13 mouse cellular contexts compared by ENCODE assay signal in the genomic region with DNA sequence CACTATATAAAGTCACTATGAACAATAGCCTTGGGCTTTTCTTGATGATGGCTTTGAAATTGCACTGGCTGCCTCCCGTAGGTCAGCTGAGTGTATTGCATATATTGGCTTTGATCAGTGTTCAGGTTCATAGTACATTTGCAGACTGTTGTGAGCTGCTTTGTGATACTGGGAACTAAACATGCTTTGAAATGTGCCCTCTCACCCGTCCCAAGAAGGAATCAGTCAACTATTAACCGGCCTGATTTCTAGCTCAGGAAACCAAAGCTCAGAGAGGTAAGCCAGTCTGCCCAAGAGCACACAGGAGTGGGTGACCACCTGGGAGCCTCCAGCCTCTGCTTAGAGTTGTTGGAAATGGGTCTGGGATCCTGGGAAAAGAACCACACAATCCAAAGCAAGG. TPM values are rescaled to one million over a fixed set of nuclear protein-coding genes. Genes with fewer than 3 reads are reported as not detected.
DNase-seq lines count a peak whose midpoint lies in the region; ATAC-seq and TF ChIP-seq lines count a peak whose summit lies in the region.
"Had no signal": no experiment of that assay in that cellular context is flagged by ENCODE, and none has a peak within 500 bp of the region (broad histone marks: within the 10 kb centered on the region; RNA-seq: fewer than 3 reads in every experiment).

No protein-coding gene starts in this region.

- no peaks in the 10 kb centered on the region for H3K9me3 ChIP-seq in forebrain, embryonic 14.5 days (replicated peaks; ENCODE audit: control insufficient read depth, low read length)
- no peaks in the 10 kb centered on the region for H3K9me3 ChIP-seq in forebrain, embryonic 11.5 days (ENCODE audit: control insufficient read depth, low read length)
- no peaks in the 10 kb centered on the region for H3K9me3 ChIP-seq in hindbrain, embryonic 13.5 days
- no peaks in the 10 kb centered on the region for H3K9me3 ChIP-seq in liver, postnatal 0 days (ENCODE audit: low read length)
- H3K9me3 ChIP-seq: limb, embryonic 12.5 days had no signal

- no peaks in the 10 kb centered on the region for H3K36me3 ChIP-seq in forebrain, embryonic 14.5 days (ENCODE audit: control insufficient read depth, insufficient read depth, low read length)
- H3K36me3 ChIP-seq in forebrain, embryonic 11.5 days (ENCODE audit: control insufficient read depth, insufficient read depth, low read length): no peaks in the 10 kb centered on the region
- H3K36me3 ChIP-seq in hindbrain, embryonic 13.5 days: no peaks in the 10 kb centered on the region
- no peaks in the 10 kb centered on the region for H3K36me3 ChIP-seq in liver, postnatal 0 days (replicated peaks; ENCODE audit: insufficient read depth, low read length)
- H3K36me3 ChIP-seq: limb, embryonic 12.5 days had no signal

- WGBS in forebrain, embryonic 14.5 days: 62% methylated on average over 3 of the region's 3 CpGs
- WGBS in forebrain, embryonic 11.5 days: 72% methylated on average over 3 of the region's 3 CpGs
- 61% methylated on average over 3 of the region's 3 CpGs for WGBS in hindbrain, embryonic 13.5 days
- WGBS in liver, postnatal 0 days (ENCODE audit: insufficient replicate concordance): 47% methylated on average over 3 of the region's 3 CpGs

- H3K27me3 ChIP-seq in forebrain, embryonic 14.5 days (replicated peaks; ENCODE audit: control insufficient read depth, insufficient read depth, low read length): no peaks in the 10 kb centered on the region
- H3K27me3 ChIP-seq in forebrain, embryonic 11.5 days (ENCODE audit: control insufficient read depth, insufficient read depth, low read length): no peaks in the 10 kb centered on the region
- H3K27me3 ChIP-seq in hindbrain, embryonic 13.5 days: no peaks in the 10 kb centered on the region
- H3K27me3 ChIP-seq in liver, postnatal 0 days (ENCODE audit: insufficient read depth, low read length): no peaks in the 10 kb centered on the region
- H3K27me3 ChIP-seq: limb, embryonic 12.5 days had no signal

- H3K4me2 ChIP-seq in forebrain, embryonic 14.5 days (ENCODE audit: low read length): no peak overlapping the region
- H3K4me2 ChIP-seq in forebrain, embryonic 11.5 days (ENCODE audit: low read depth, low read length, severe bottlenecking): no peak overlapping the region
- H3K4me2 ChIP-seq in hindbrain, embryonic 13.5 days: no peak overlapping the region
- no peak overlapping the region for H3K4me2 ChIP-seq in liver, postnatal 0 days (ENCODE audit: low read depth, low read length)
- H3K4me2 ChIP-seq: limb, embryonic 12.5 days had no signal

- no peak for ATAC-seq in forebrain, embryonic 14.5 days
- ATAC-seq in forebrain, embryonic 11.5 days (replicated peaks; ENCODE audit: low FRiP score): no peak
- no peak for ATAC-seq in hindbrain, embryonic 13.5 days (ENCODE audit: low FRiP score)
- ATAC-seq in liver, postnatal 0 days: peak; percentile 87

- H3K4me1 ChIP-seq in forebrain, embryonic 14.5 days (ENCODE audit: control insufficient read depth, insufficient read depth, low read length): peaks cover 17% of the 10 kb centered on the region
- H3K4me1 ChIP-seq in forebrain, embryonic 11.5 days (replicated peaks; ENCODE audit: control insufficient read depth, insufficient read depth, low read length): peaks cover 7% of the 10 kb centered on the region; the same call in 1 of the 2 replicates
- peaks cover 36% of the 10 kb centered on the region for H3K4me1 ChIP-seq in hindbrain, embryonic 13.5 days (replicated peaks)
- H3K4me1 ChIP-seq in liver, postnatal 0 days (ENCODE audit: insufficient read depth): peaks cover 16% of the 10 kb centered on the region; the same call in 1 of the 2 replicates

- no peak for DNase-seq in forebrain, embryonic 14.5 days (ENCODE audit: low spot score)
- DNase-seq in forebrain, embryonic 11.5 days (ENCODE audit: low spot score): no peak
- DNase-seq in layer of hippocampus, adult 2 months (ENCODE audit: low spot score in 2 of 2): no peak
- DNase-seq in layer of hippocampus, postnatal 10 days (ENCODE audit: low spot score in 2 of 2): no peak
- DNase-seq in liver, postnatal 0 days: no peak
- no peak for DNase-seq in spleen, adult 18-20 months
- DNase-seq in thymus, postnatal 0 days (ENCODE audit: low spot score): no peak
- DNase-seq: adrenal gland, adult 8-10 months; cerebellum, postnatal 10 days; heart, adult 2 months had no signal

- TF ChIP-seq CTCF in layer of hippocampus, adult 2 months (conservative IDR thresholded peaks at IDR 0.05): peak; percentile 44
- TF ChIP-seq CTCF in liver, postnatal 0 days (IDR thresholded peaks at IDR 0.05; ENCODE audit: low read depth): peak; percentile 16

- TF ChIP-seq EP300 in liver, postnatal 0 days (IDR thresholded peaks at IDR 0.05; ENCODE audit: low read depth): no peak

- no peak overlapping the region for H3K4me3 ChIP-seq in forebrain, embryonic 14.5 days (ENCODE audit: low read depth, low read length)
- no peak overlapping the region for H3K4me3 ChIP-seq in forebrain, embryonic 11.5 days (ENCODE audit: low read depth, low read length)
- no peak overlapping the region for H3K4me3 ChIP-seq in layer of hippocampus, adult 2 months
- H3K4me3 ChIP-seq in hindbrain, embryonic 13.5 days: no peak overlapping the region
- H3K4me3 ChIP-seq in liver, postnatal 0 days (ENCODE audit: low read depth, low read length): no peak overlapping the region
- H3K4me3 ChIP-seq: erythroblast, embryonic 14.5 days; heart, adult 2 months; limb, embryonic 12.5 days had no signal

- peak overlapping the region; percentile 58; the same call in 1 of the 2 replicates for H3K27ac ChIP-seq in forebrain, embryonic 14.5 days (ENCODE audit: low read depth, low read length)
- no peak overlapping the region for H3K27ac ChIP-seq in forebrain, embryonic 11.5 days (ENCODE audit: low read depth, low read length)
- H3K27ac ChIP-seq in layer of hippocampus, adult 2 months: no peak overlapping the region
- peak overlapping the region; percentile 94 for H3K27ac ChIP-seq in hindbrain, embryonic 13.5 days
- H3K27ac ChIP-seq in liver, postnatal 0 days (ENCODE audit: low read depth): peak overlapping the region; percentile 42; the same call in 1 of the 2 replicates
- H3K27ac ChIP-seq: heart, adult 2 months; limb, embryonic 12.5 days had no signal

- no peak overlapping the region for H3K9ac ChIP-seq in forebrain, embryonic 14.5 days (ENCODE audit: low read length)
- no peak overlapping the region for H3K9ac ChIP-seq in forebrain, embryonic 11.5 days (ENCODE audit: low read length)
- no peak overlapping the region for H3K9ac ChIP-seq in hindbrain, embryonic 13.5 days
- H3K9ac ChIP-seq in liver, postnatal 0 days (replicated peaks): no peak overlapping the region
- H3K9ac ChIP-seq: limb, embryonic 12.5 days had no signal

RNA-seq across cellular contexts. Expression of a gene that starts 11.4 kb away (rescaled TPM):
- 24.5 and 26.1 TPM in 2 replicates for polyA plus RNA-seq in forebrain, embryonic 14.5 days (2014; fragmentation: Nextera tagmentation; extraction: Ambion mirVana)
- polyA plus RNA-seq in forebrain, embryonic 11.5 days (2014; fragmentation: Nextera tagmentation; extraction: Ambion mirVana): 12.5 and 14.5 TPM in 2 replicates
- total RNA-seq in layer of hippocampus, adult 2 months (2021): 100 to 1,000 TPM; 154 to 156 TPM
- 100 to 1,000 TPM in 1 of 2 experiments, 10 to 100 TPM in 1; 96.2 to 103 TPM for total RNA-seq in layer of hippocampus, postnatal 10 days (2021)
- 33.6 and 34.2 TPM in 2 replicates for polyA plus RNA-seq in hindbrain, embryonic 13.5 days (2015; fragmentation: Nextera tagmentation; extraction: Ambion mirVana)
- 3.4 and 4.6 TPM in 2 replicates for polyA plus RNA-seq in liver, postnatal 0 days (2015; fragmentation: Nextera tagmentation; extraction: Ambion mirVana)
- 6.2 and 7.0 TPM in 2 replicates for polyA plus RNA-seq in thymus, postnatal 0 days (2015; fragmentation: Nextera tagmentation; extraction: Ambion mirVana)

RNA-seq across cellular contexts. Expression of a gene that starts 28.4 kb away (rescaled TPM):
- polyA plus RNA-seq in forebrain, embryonic 14.5 days (2014; fragmentation: Nextera tagmentation; extraction: Ambion mirVana): 13.9 and 15.6 TPM in 2 replicates
- 31.9 and 37.4 TPM in 2 replicates for polyA plus RNA-seq in forebrain, embryonic 11.5 days (2014; fragmentation: Nextera tagmentation; extraction: Ambion mirVana)
- 10 to 100 TPM; 19.9 to 22.3 TPM for total RNA-seq in layer of hippocampus, adult 2 months (2021)
- total RNA-seq in layer of hippocampus, postnatal 10 days (2021): 10 to 100 TPM; 30.7 to 42.1 TPM
- 17.0 and 17.4 TPM in 2 replicates for polyA plus RNA-seq in hindbrain, embryonic 13.5 days (2015; fragmentation: Nextera tagmentation; extraction: Ambion mirVana)
- 8.5 and 11.8 TPM in 2 replicates for polyA plus RNA-seq in liver, postnatal 0 days (2015; fragmentation: Nextera tagmentation; extraction: Ambion mirVana)
- 36.0 and 37.9 TPM in 2 replicates for polyA plus RNA-seq in thymus, postnatal 0 days (2015; fragmentation: Nextera tagmentation; extraction: Ambion mirVana)

Comparison
In these comparisons a context has a peak if more than half of its experiments do, and no peak if none do; other contexts are left out.
1. H3K27ac ChIP-seq: peak in forebrain, embryonic 14.5 days (single experiment), hindbrain, embryonic 13.5 days (single experiment) and liver, postnatal 0 days (single experiment); none in forebrain, embryonic 11.5 days (single experiment) and layer of hippocampus, adult 2 months (single experiment).